Mouse (Mus musculus) midbrain, embryonic 15.5 days (tissue): ENCODE measurements at regions not wholly inside any gene's neighbourhood (a gene's known extent, or its start where the extent isn't known, plus 50 kb on each side); places are given as distances from the start of the nearest gene placed in this dataset.
A peak's percentile ranks its signal among the peaks of the same experiment; 100 is the strongest.

Source experiments
- ATAC-seq: fragments of 200-750 bp; cut with Nextera tagmentation; replicated peaks from 2 replicates; pipeline ENCODE4 v1.8.0; 2017; ENCODE audit warnings: moderate TSS enrichment
- H3K27ac ChIP-seq: fragments of 300-500 bp; sonication (generic); 2 replicates; pipeline ENCODE4 v1.5.1; 2015; ENCODE audit warnings: mild to moderate bottlenecking, inconsistent platforms
- H3K27me3 ChIP-seq: fragments of 300-500 bp; sonication (generic); replicated peaks from 2 replicates; pipeline ENCODE4 v1.6.1; 2015; ENCODE audit warnings: inconsistent platforms
- H3K36me3 ChIP-seq: fragments of 300-500 bp; sonication (generic); replicated peaks from 2 replicates; pipeline ENCODE4 v1.6.1; 2015; ENCODE audit warnings: inconsistent platforms
- H3K4me1 ChIP-seq: fragments of 300-500 bp; sonication (generic); 2 replicates; pipeline ENCODE4 v1.6.1; 2015; ENCODE audit warnings: inconsistent platforms
- H3K4me2 ChIP-seq: fragments of 300-500 bp; sonication (generic); 2 replicates; pipeline ENCODE4 v1.6.1; 2015; ENCODE audit warnings: inconsistent platforms, mild to moderate bottlenecking, moderate library complexity
- H3K4me3 ChIP-seq: fragments of 300-500 bp; sonication (generic); 2 replicates; pipeline ENCODE4 v1.5.1; 2015; ENCODE audit warnings: mild to moderate bottlenecking, inconsistent platforms
- H3K9ac ChIP-seq: fragments of 300-500 bp; sonication (generic); 2 replicates; pipeline ENCODE4 v1.6.1; 2015; ENCODE audit warnings: mild to moderate bottlenecking, inconsistent platforms
- H3K9me3 ChIP-seq: fragments of 300-500 bp; sonication (generic); 2 replicates; pipeline ENCODE4 v1.6.1; 2016; ENCODE audit warnings: inconsistent platforms
- WGBS: fragments of 180-500 bp; shearing (Covaris S2); methylation state at CpG from one replicate; pipeline ENCODE4 v1.1.7; 2015; ENCODE audit warnings: mixed read lengths; 5-methylcytosine and 5-hydroxymethylcytosine counted together

DNA sequence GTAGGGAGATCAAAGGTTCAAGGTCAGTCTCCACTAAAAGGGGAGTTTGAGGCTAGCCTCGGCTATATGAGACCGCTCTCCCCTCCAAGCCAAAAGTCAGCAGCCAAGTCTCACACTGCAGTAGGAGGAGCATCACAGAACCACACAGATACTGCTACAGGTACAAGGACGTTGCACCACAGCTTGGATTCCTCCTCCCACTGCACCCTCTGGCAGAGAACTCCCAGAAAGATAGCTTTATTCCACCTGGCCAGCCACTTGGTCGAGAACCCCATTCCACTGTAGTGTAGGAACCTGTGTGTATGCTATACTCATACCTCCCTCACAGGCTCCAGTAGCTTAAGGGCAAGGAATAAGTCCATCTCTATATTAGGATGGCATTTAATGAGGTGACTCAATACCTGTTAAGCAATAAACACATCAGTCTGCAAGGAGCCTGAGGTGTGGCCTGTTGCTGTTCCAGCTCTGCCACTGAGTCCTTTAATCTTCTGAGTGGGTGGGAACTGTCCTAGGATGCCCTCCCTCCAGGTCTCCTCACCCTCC is 254.0 kb downstream of the Sox4 start:
- WGBS, result 81% methylated on average over 4 of the region's 4 CpGs
- Histone ChIP-seq H3K27ac (no peak overlapping the region), H3K4me1 (peaks cover 17% of the 10 kb centered on the region), H3K27me3 (no peaks in the 10 kb centered on the region), H3K4me2 (no peak overlapping the region), H3K36me3 (no peaks in the 10 kb centered on the region), H3K9ac (no peak overlapping the region), H3K9me3 (no peaks in the 10 kb centered on the region), H3K4me3 (no peak overlapping the region)
- no peak for ATAC-seq

DNA sequence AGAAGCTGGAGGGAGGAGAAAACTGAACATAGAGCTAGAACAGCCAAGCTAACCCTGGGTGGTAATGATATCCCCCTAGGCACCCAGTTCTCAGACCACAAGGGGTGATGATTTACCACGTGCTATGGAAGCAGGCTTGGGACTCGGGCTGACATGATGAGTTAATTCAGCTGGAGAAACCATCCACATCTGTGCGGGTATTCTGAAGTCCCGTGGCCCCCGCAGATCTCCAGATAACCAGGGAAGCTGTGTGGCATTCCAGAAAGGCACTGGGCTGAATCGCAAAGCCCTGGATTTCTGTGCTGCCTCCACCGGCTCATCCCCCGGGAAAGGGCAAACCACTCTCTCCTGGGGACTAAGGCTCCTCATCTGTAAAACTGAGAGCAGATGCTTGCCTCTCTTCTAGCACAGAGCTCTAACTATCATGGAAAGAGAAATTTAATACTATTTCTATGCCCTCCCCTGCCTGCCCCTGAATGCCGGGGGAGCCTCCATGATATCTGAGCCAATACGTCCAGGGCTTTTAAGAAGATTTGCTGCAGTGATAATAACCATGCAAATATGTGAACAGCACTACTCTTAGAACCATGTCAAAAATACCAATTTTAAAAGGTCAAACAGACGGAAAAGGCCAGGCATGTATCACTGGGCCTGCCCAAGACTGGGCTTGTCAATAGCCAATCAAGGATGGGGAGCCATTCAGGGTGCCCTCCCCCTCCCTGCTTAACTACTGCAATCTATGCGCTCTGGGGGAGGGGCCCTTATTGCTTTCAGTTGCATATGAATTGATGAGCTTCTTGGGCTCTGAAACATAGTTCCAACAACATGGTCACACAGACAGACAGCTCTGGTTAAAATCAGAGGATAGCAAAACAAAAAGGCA is 255.5 kb downstream of the Sox4 start:
- Histone ChIP-seq H3K27me3 (no peaks in the 10 kb centered on the region), H3K4me2 (no peak overlapping the region), H3K4me1 (peaks cover 17% of the 10 kb centered on the region), H3K4me3 (no peak overlapping the region), H3K36me3 (no peaks in the 10 kb centered on the region), H3K9me3 (no peaks in the 10 kb centered on the region), H3K9ac (no peak overlapping the region), H3K27ac (no peak overlapping the region)
- no peak for ATAC-seq
- WGBS, result 17% methylated on average over 12 of the region's 12 CpGs

DNA sequence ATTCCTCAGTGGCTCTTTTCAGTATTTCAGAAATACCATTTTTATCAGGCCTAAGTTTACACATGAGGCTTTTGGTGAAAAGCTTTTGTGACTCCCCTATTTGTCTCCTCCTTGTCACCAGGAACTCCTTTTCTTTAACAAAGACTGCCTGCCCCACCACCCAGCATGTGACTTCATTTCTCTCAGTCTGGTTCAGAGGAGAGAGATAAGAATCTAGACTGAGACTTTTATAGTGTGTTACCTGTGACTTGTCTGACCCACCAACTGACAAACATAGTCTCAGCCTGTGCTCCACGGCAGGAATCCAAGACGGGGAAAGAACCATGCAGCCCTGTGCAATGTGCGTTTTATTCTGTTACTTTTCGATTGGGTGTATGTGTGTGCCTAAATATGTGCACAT is 260.4 kb downstream of the Sox4 start:
- peaks cover 12% of the 10 kb centered on the region for H3K4me1 ChIP-seq
- H3K4me3 ChIP-seq, result no peak overlapping the region
- H3K4me2 ChIP-seq, result no peak overlapping the region
- 61% methylated on average over 4 of the region's 4 CpGs for WGBS
- H3K36me3 ChIP-seq, result no peaks in the 10 kb centered on the region
- H3K27ac ChIP-seq, result no peak overlapping the region
- H3K27me3 ChIP-seq, result no peaks in the 10 kb centered on the region
- H3K9ac ChIP-seq, result no peak overlapping the region
- no peaks in the 10 kb centered on the region for H3K9me3 ChIP-seq
- no peak for ATAC-seq

DNA sequence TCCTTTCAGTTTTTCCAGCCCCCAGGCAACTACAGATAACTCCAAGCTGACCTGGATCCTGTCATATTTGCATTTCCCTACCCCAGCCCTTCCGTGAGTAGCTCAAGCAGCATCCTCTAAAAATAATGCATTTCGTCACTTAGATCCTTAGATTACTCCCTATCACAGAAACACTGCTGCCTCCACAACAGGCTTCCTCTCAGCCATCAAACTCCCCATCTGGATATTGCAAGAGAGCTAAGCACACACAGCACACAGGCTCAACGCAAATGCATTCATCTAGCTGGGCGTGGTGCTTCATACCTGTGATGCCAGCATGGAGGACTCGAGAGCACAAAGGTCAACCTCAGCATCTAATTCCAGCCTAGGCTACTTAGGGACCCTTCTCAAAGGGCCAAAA is 260.9 kb downstream of the Sox4 start:
- Histone ChIP-seq H3K27me3 (no peaks in the 10 kb centered on the region), H3K27ac (0 out of 2 replicates have a peak overlapping the region, but pooled peaks have one; percentile 21), H3K4me2 (no peak overlapping the region), H3K36me3 (no peaks in the 10 kb centered on the region), H3K4me1 (peaks cover 7% of the 10 kb centered on the region), H3K9me3 (no peaks in the 10 kb centered on the region), H3K9ac (no peak overlapping the region), H3K4me3 (no peak overlapping the region)
- WGBS, result 67% methylated on average over 5 of the region's 5 CpGs
- ATAC-seq, result no peak

DNA sequence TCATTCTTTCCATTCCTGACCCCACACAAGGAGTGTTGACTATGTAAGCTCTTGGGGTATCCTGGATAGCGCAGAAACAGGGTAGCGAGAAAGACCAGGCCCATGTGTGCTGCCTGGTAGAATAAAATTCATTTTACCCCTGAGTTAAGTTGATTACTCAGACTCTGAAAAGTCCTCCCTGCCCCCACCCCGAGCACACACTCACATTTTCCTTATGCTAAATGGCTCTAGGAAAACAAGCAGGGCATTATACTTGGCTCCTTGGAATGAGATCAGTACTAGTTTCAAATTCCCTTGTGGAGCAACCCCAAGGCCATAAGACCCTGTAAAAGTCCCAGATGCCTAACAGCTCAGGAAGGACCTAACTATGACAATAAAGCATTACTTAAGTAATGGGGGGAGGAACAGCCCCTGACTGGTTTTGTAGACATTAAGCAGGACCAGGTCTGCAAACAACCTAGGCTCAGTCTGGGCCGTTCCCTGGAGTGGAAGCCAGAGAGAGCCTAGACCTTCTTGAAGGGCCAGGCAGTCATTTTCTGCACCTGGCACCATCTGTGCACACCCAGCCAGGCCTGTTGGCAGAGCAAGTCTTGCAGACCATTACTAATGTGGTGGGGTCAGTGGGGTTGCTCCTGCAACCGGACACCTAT is 262.9 kb downstream of the Sox4 start:
- Histone ChIP-seq H3K27ac (no peak overlapping the region), H3K27me3 (no peaks in the 10 kb centered on the region), H3K4me1 (no peaks in the 10 kb centered on the region), H3K9me3 (no peaks in the 10 kb centered on the region), H3K4me2 (no peak overlapping the region), H3K9ac (no peak overlapping the region), H3K36me3 (no peaks in the 10 kb centered on the region), H3K4me3 (no peak overlapping the region)
- ATAC-seq, result 0 out of 2 replicates have a peak, but pooled peaks have one; percentile 42
- WGBS, result 80% methylated on average over 5 of the region's 5 CpGs

DNA sequence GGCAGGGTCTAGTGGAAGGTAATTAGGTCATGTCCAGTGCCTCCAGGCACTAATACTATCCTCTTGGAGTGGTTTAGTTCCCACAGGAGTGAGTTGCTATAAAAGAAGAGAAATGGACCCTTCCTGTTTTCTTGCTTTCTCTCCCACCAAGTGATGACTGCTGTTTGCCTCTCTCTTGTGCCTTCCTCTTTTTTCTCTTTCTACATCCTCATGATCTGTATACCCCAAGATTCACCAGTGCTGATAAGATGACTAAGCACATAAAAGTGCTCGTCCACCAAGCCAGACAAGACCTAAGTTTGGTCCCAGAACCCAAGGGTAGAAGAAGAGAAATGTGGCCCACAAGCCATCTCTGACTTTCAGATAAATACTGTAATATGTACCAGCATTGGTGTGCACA is 265.7 kb downstream of the Sox4 start:
- no peaks in the 10 kb centered on the region for H3K9me3 ChIP-seq
- H3K4me3 ChIP-seq, result no peak overlapping the region
- H3K27ac ChIP-seq, result no peak overlapping the region
- no peaks in the 10 kb centered on the region for H3K4me1 ChIP-seq
- H3K36me3 ChIP-seq, result no peaks in the 10 kb centered on the region
- H3K4me2 ChIP-seq, result no peak overlapping the region
- 91% methylated on average over 1 of the region's 1 CpGs for WGBS
- no peak for ATAC-seq
- no peaks in the 10 kb centered on the region for H3K27me3 ChIP-seq
- no peak overlapping the region for H3K9ac ChIP-seq

DNA sequence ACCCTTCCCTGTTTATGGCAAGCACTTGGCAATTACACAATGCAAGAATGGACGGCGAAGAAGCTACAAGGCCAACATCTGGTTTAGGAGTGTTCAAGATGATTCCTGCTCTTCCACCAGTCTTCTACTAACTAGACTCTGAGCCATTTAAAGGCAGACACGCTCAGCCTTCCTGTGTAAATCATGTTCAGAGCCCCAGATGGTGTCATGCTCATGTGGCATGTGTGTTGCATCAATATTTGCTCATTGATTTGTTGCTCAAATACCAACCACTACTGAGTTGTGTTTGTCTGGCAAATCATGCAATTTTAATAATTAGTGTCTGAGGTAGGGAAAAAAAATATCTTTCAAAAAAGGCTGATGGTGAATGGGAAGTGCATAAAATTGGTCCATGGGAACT is 269.2 kb downstream of the Sox4 start:
- Histone ChIP-seq H3K4me2 (no peak overlapping the region), H3K4me1 (no peaks in the 10 kb centered on the region), H3K9me3 (no peaks in the 10 kb centered on the region), H3K27me3 (no peaks in the 10 kb centered on the region), H3K36me3 (no peaks in the 10 kb centered on the region), H3K4me3 (no peak overlapping the region), H3K9ac (no peak overlapping the region), H3K27ac (no peak overlapping the region)
- 92% methylated on average over 3 of the region's 3 CpGs for WGBS
- ATAC-seq, result no peak

DNA sequence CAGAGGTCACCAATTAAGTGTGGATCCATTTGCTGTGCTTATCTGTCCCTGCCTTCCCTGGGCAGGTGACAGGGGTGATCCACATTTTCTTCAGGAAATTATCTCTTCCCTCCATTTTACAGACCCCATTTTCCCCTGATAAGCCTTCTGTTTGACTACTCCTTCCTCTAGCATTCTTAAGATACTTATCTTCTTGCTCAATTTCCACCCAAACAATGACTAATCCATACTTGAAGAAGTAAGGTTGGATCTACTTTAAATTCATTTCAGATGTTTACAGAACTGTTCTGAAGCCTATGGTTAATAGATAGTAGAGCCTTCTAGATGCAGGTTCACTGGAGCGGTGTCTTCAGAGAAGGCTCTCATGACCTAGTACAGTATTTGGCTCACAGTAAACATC is 273.2 kb downstream of the Sox4 start:
- no peaks in the 10 kb centered on the region for H3K9me3 ChIP-seq
- H3K9ac ChIP-seq, result no peak overlapping the region
- H3K36me3 ChIP-seq, result no peaks in the 10 kb centered on the region
- no peaks in the 10 kb centered on the region for H3K27me3 ChIP-seq
- no peaks in the 10 kb centered on the region for H3K4me1 ChIP-seq
- no peak overlapping the region for H3K4me3 ChIP-seq
- WGBS, result 88% methylated on average over 1 of the region's 1 CpGs
- H3K4me2 ChIP-seq, result no peak overlapping the region
- ATAC-seq, result no peak
- H3K27ac ChIP-seq, result no peak overlapping the region

DNA sequence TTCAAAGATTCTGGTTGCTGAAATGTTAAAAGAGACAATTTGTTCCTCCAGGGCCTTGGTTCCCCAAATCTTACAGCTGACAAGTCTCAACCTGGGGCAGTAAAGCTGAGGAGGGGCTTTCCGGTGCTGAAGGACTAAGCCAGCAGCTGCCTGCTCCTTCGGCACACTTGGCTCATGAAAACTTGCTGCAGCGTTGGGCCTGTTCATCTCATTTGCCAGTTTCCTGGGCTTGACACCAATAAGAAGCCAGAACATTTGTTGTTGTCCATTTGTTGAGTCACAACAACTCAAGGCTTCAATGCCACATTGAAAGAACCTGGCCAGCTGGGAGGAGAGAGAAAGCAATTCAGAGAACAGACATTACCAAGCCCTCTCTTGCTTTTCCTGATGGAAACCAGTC is 279.9 kb downstream of the Sox4 start:
- H3K27me3 ChIP-seq, result no peaks in the 10 kb centered on the region
- H3K4me2 ChIP-seq, result no peak overlapping the region
- 71% methylated on average over 3 of the region's 3 CpGs for WGBS
- no peak overlapping the region for H3K9ac ChIP-seq
- 0 out of 2 replicates have a peak, but pooled peaks cover 4% of the 10 kb centered on the region for H3K4me1 ChIP-seq
- no peak for ATAC-seq
- no peaks in the 10 kb centered on the region for H3K9me3 ChIP-seq
- H3K27ac ChIP-seq, result no peak overlapping the region
- no peaks in the 10 kb centered on the region for H3K36me3 ChIP-seq
- H3K4me3 ChIP-seq, result no peak overlapping the region

DNA sequence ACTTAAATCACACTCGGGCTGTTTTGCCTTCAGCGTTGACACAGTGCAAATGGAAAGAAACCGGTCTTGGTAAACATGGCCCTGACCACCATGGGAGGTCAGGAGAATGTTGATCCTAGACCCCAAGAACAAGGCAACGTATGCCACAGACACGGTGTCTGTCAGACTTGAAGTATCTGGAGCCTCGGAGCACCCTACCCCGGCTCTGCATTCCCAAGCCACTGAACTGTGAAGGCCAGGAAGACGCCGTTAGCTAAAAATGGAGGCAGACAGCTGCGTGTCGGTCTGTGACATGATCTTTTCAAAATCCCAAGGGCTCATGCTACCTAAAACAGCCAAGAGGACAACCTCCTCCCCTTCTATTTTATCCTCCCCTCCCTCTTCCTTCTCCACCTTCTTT is 282.0 kb downstream of the Sox4 start:
- Histone ChIP-seq H3K4me2 (no peak overlapping the region), H3K4me1 (0 out of 2 replicates have a peak, but pooled peaks cover 4% of the 10 kb centered on the region), H3K9ac (no peak overlapping the region), H3K4me3 (no peak overlapping the region), H3K9me3 (no peaks in the 10 kb centered on the region), H3K27me3 (no peaks in the 10 kb centered on the region), H3K36me3 (no peaks in the 10 kb centered on the region), H3K27ac (no peak overlapping the region)
- ATAC-seq, result no peak
- WGBS, result 47% methylated on average over 11 of the region's 11 CpGs

DNA sequence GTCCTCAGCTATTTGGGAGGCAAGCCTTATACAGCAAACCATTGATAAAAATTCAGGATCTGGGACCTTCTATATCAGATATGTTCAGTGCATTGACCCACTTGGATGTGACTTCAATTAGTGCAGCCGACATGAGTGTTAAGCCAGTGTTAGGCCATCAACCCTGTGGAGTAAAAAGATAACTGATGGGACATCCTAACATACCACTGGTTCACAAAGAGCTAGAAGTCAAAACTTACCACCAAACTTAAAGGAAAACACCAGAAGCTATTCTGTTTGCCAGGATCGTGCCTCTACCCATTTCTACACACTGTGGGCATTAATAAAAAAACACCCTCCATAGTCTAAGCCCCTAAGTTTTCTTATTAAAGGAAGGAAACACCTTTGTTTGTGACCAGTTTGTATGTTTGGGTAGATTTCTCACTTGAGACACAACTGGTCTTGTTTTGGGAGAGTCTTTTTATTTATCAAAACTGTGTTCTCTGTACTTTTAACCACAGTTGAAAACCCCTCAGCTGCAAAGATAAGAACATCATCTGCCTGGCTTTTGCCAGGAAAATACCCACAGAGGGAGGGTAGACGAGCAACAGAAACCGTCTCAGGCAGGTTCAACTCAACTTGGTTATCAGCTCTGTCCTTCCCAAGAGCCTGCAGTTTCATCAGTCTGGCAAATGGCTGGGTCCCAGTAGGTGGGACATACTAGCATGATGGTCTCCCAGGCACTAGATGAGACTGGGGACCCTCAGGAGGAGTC is 283.5 kb downstream of the Sox4 start:
- WGBS, result 86% methylated on average over 4 of the region's 4 CpGs
- Histone ChIP-seq H3K4me2 (no peak overlapping the region), H3K4me1 (peaks cover 14% of the 10 kb centered on the region), H3K27ac (no peak overlapping the region), H3K36me3 (no peaks in the 10 kb centered on the region), H3K4me3 (no peak overlapping the region), H3K9ac (no peak overlapping the region), H3K27me3 (no peaks in the 10 kb centered on the region), H3K9me3 (no peaks in the 10 kb centered on the region)
- no peak for ATAC-seq

DNA sequence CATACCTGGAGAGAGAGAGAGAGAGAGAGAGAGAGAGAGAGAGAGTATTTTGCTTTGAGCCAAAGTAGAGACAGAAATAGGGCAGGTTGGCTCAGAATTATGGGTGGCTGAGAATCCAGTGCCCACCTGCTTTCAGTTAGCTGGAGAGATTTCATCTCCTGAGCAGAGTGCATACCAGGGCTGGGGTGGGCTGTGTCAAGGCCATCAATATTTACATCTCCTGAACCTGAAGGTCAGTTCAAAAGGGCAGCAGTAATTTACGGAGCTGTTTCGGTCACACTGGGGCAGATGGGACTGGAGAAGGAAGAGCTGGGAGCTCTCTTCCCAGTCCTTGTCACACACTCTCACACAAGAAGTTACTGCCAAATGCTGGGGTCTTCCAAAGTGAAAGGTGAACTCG is 286.7 kb downstream of the Sox4 start:
- WGBS, result 80% methylated on average over 3 of the region's 3 CpGs
- ATAC-seq, result no peak
- Histone ChIP-seq H3K36me3 (no peaks in the 10 kb centered on the region), H3K9ac (no peak overlapping the region), H3K4me2 (no peak overlapping the region), H3K27me3 (no peaks in the 10 kb centered on the region), H3K9me3 (no peaks in the 10 kb centered on the region), H3K27ac (no peak overlapping the region), H3K4me3 (no peak overlapping the region), H3K4me1 (peaks cover 25% of the 10 kb centered on the region)
